In genomic region chr6:90288265-90288664, GRCm38 (mm10) we compare ENCODE assay signal across 9 mouse cellular contexts. TPM values are rescaled to one million over a fixed set of nuclear protein-coding genes. Genes with fewer than 3 reads are reported as not detected.
DNase-seq lines count a peak whose midpoint lies in the region; ATAC-seq and TF ChIP-seq lines count a peak whose summit lies in the region.
"Had no signal": no experiment of that assay in that cellular context is flagged by ENCODE, and none has a peak within 500 bp of the region (broad histone marks: within the 10 kb centered on the region; RNA-seq: fewer than 3 reads in every experiment).

No protein-coding gene starts in this region.

- 0 out of 2 replicates have a peak, but pooled peaks have one; percentile 9 for ATAC-seq in granulocyte monocyte progenitor cell, adult 5-6 weeks (replicated peaks; ENCODE audit: poor library complexity, severe bottlenecking)
- no peak for ATAC-seq in erythroblast, adult 5-6 weeks (replicated peaks; ENCODE audit: low FRiP score, poor library complexity, severe bottlenecking)

- no peaks in the 10 kb centered on the region for H3K27me3 ChIP-seq in cerebellum, adult 2 months (ENCODE audit: control insufficient read depth, insufficient read depth, low read length)

- no peak for TF ChIP-seq POLR2A in cerebellum, adult 2 months (IDR thresholded peaks at IDR 0.05; ENCODE audit: borderline replicate concordance, insufficient read depth, low read length)

- no peak overlapping the region for H3K4me3 ChIP-seq in cerebellum, adult 2 months (replicated peaks; ENCODE audit: insufficient read depth, low read depth, low read length)
- H3K4me3 ChIP-seq in layer of hippocampus, adult 2 months: no peak overlapping the region

- H3K27ac ChIP-seq in cerebellum, adult 2 months (ENCODE audit: insufficient read depth, low read length): no peak overlapping the region
- no peak overlapping the region for H3K27ac ChIP-seq in layer of hippocampus, adult 2 months

- no peaks in the 10 kb centered on the region for H3K4me1 ChIP-seq in cerebellum, adult 2 months (ENCODE audit: control insufficient read depth, insufficient read depth, low read length)

- WGBS in cerebellum, adult 2 months: 56% methylated on average over 12 of the region's 12 CpGs

- 0 out of 2 replicates have a peak, but pooled peaks have one; percentile 3 for TF ChIP-seq CTCF in cerebellum, adult 2 months (IDR thresholded peaks at IDR 0.05; ENCODE audit: borderline replicate concordance, insufficient read depth, low read depth, low read length)
- TF ChIP-seq CTCF in layer of hippocampus, adult 2 months (conservative IDR thresholded peaks at IDR 0.05): peak; percentile 71

- no peak for DNase-seq in cerebellum, adult 2 months
- DNase-seq in cerebellum, adult 11-12 months: no peak
- peak in 1 of 2 experiments; percentile 20 for DNase-seq in layer of hippocampus, adult 2 months (ENCODE audit: low spot score in 2 of 2)
- DNase-seq in layer of hippocampus, postnatal 36 days: no peak
- peak; percentile 37 for DNase-seq in A20 (ENCODE audit: low read depth, low spot score)
- no peak for DNase-seq in testis, postnatal 14 days (ENCODE audit: low spot score)

RNA-seq across cellular contexts. Expression of gene BC048671, which starts 12.8 kb away (rescaled TPM):
- polyA plus RNA-seq in cerebellum, adult 2 months (2012; rRNA removed): not detected in 2 replicates
- total RNA-seq in layer of hippocampus, adult 2 months (2021): not detected
- not detected for total RNA-seq in layer of hippocampus, postnatal 36 days (2021)
- total RNA-seq in granulocyte monocyte progenitor cell, adult 5-6 weeks (2014; fragmentation: Nextera tagmentation): not detected in 2 replicates
- total RNA-seq in granulocyte monocyte progenitor cell, adult 5-6 weeks (2017): not detected in 2 replicates
- not detected in 2 replicates for total RNA-seq in erythroblast, adult 5-6 weeks (2015; ENCODE audit: low replicate concordance)
- total RNA-seq in erythroblast, adult 5-6 weeks (2017; ENCODE audit: low replicate concordance): not detected in 2 replicates
- total RNA-seq: layer of hippocampus, postnatal 25 days had no signal

RNA-seq across cellular contexts. Expression of gene Chst13, which starts 36.7 kb away (rescaled TPM):
- not detected in 2 replicates for polyA plus RNA-seq in cerebellum, adult 2 months (2012; rRNA removed)
- total RNA-seq in layer of hippocampus, adult 2 months (2021): not detected
- total RNA-seq in layer of hippocampus, postnatal 36 days (2021): not detected
- 11.5 and 16.0 TPM in 2 replicates for total RNA-seq in granulocyte monocyte progenitor cell, adult 5-6 weeks (2014; fragmentation: Nextera tagmentation)
- total RNA-seq in granulocyte monocyte progenitor cell, adult 5-6 weeks (2017): 15.9 and 19.9 TPM in 2 replicates
- total RNA-seq in erythroblast, adult 5-6 weeks (2015; ENCODE audit: low replicate concordance): 3.6 and 10.6 TPM in 2 replicates
- 1.4 and 4.7 TPM in 2 replicates for total RNA-seq in erythroblast, adult 5-6 weeks (2017; ENCODE audit: low replicate concordance)
- total RNA-seq: layer of hippocampus, postnatal 25 days had no signal

RNA-seq across cellular contexts. Expression of gene Vmn1r54, which starts 42.2 kb away (rescaled TPM):
- polyA plus RNA-seq in cerebellum, adult 2 months (2012; rRNA removed): not detected in 2 replicates
- not detected for total RNA-seq in layer of hippocampus, adult 2 months (2021)
- total RNA-seq in layer of hippocampus, postnatal 36 days (2021): not detected
- not detected in 2 replicates for total RNA-seq in granulocyte monocyte progenitor cell, adult 5-6 weeks (2014; fragmentation: Nextera tagmentation)
- not detected in 2 replicates for total RNA-seq in granulocyte monocyte progenitor cell, adult 5-6 weeks (2017)
- total RNA-seq in erythroblast, adult 5-6 weeks (2015; ENCODE audit: low replicate concordance): not detected in 2 replicates
- not detected in 2 replicates for total RNA-seq in erythroblast, adult 5-6 weeks (2017; ENCODE audit: low replicate concordance)
- total RNA-seq: layer of hippocampus, postnatal 25 days had no signal

RNA-seq across cellular contexts. Expression of gene Uroc1, which starts 44.8 kb away (rescaled TPM):
- not detected in 2 replicates for polyA plus RNA-seq in cerebellum, adult 2 months (2012; rRNA removed)
- total RNA-seq in layer of hippocampus, adult 2 months (2021): not detected
- not detected for total RNA-seq in layer of hippocampus, postnatal 36 days (2021)
- not detected in 2 replicates for total RNA-seq in granulocyte monocyte progenitor cell, adult 5-6 weeks (2014; fragmentation: Nextera tagmentation)
- not detected in 2 replicates for total RNA-seq in granulocyte monocyte progenitor cell, adult 5-6 weeks (2017)
- total RNA-seq in erythroblast, adult 5-6 weeks (2015; ENCODE audit: low replicate concordance): not detected in 2 replicates
- not detected in 2 replicates for total RNA-seq in erythroblast, adult 5-6 weeks (2017; ENCODE audit: low replicate concordance)
- total RNA-seq: layer of hippocampus, postnatal 25 days had no signal
